Mouse (Mus musculus) frontal cortex, adult 2 months (tissue): ENCODE measurements at regions not wholly inside any gene's neighbourhood (a gene's known extent, or its start where the extent isn't known, plus 50 kb on each side); places are given as distances from the start of the nearest gene placed in this dataset.
A peak's percentile ranks its signal among the peaks of the same experiment; 100 is the strongest.
"Not testable (repeated sequence)": the region's sequence is repeated elsewhere in the genome, so short reads cannot be mapped to it uniquely, and the experiment has no call there.

ENCODE experiments used
- DNase-seq, 2 experiments: peaks; one replicate each; pipeline ENCODE4 v3.0.0; 2022; ENCODE audit warnings: low spot score in 1 of 2; ENCODE audit errors: extremely low spot score in 1 of 2

DNA sequence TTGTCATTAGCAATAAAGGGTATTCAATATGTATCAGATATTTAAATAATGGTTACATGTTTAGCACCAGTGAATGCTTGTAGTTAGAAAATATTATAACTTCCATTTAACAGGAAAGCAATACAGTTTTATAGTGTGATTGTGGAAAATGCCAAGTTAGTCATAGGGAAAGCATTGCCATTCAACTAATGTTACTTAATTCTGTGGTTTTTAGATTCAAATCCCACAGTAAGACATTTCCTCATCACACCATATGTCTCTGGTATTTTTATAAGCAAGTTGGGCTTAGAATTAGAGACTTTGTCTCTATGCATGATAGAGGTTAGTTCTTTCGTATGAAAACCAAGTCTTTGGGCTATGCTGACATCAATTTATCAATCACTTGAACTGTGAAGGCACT is 133.0 kb downstream of the Prr30 start:
- peak in 1 of 2 experiments; percentile 3 for DNase-seq

DNA sequence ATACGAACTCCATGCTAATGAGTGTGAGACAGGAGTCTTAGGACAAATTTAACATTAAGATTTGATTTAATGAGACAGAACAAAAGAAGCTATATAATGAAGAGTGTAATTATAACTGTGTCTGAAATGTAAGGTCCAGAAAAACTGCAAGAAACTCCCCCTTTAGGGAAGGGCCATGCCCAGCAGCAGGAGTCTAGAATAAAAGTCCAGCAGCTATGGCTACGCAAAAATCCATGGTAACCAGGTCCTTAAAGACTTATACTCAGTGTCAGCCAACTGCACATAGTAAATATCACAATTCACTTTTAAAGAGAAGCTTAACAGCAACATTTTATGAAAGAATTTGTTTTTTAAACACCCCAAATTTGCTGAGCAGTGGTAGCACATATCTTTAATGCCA is 143.3 kb downstream of the Prr30 start:
- no peak for DNase-seq

DNA sequence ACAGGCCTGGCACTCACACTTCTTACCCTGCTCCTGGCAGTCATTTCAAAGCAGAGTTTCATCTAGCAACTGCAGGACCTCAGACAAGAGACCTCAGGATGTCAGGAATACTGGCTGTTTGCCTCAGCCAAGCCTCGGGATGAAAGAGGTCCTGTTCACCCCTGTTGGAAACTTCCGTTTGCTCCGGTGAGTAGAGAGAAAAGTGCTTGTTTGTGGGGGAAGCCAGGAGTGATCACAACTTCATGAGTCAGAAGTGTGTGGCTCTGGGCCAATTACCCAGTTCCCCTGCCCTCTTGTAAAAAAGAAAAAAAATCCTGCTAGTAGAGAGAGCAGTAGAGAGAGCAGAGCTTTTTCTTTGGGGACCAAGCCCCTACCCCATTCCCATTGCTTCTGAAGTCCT is 144.2 kb downstream of the Prr30 start:
- peak in 1 of 2 experiments; percentile 26 for DNase-seq

DNA sequence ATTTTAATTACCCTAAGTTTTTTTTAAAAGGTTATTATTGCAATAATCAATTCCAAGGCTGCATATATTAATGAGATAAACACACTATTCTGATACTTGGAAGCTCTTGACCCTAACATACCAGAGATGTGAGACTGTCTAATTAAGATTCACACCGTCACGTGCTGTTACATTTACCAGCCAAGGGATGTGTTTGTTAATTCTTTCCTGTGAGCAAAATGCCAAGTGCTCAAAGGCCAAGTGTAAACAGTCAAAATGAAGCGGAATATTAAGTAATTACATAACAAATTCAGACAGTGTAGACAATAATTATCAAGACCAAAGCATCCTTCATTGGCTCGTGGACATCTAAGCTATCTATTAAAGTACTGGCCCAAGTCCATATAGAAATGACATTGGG is 145.3 kb downstream of the Prr30 start:
- DNase-seq = no peak

DNA sequence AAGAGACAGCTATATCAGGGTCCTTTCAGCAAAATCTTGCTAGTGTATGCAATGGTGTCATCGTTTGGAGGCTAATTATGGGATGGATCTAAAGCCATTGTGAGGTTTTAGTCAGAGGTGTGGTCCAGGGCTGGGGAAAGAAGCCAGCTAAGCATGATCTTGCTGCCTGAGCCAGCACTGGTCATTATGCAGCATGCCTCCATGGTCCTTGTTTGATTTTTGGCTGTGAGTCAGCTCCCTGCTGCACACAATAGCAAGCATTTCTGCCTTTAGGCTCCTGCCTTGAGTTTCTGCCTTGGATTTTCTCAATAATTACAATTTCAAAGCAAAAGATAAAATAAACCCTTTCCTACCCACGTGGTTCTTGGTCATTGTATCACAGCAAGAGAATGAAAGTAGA is 147.4 kb downstream of the Prr30 start:
- DNase-seq = no peak

DNA sequence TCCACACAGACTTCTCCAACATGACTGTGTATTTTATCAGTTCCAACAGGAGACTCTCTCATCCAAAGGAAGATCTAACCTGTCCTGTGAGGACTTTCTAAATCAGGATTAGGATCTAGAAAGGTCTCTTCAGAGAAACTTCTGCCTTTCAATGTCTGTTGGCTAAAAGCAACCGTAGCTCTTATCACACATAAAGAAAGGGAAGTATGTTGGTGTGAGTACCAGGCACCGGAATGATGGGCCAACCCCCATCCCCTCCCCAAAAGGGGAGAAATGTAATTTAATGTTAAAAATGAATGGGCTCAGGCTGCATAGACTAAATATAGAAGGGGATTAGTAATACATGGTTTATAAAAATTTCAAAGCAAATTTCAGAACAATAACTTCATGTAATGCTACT is 149.9 kb downstream of the Prr30 start:
- DNase-seq = no peak

DNA sequence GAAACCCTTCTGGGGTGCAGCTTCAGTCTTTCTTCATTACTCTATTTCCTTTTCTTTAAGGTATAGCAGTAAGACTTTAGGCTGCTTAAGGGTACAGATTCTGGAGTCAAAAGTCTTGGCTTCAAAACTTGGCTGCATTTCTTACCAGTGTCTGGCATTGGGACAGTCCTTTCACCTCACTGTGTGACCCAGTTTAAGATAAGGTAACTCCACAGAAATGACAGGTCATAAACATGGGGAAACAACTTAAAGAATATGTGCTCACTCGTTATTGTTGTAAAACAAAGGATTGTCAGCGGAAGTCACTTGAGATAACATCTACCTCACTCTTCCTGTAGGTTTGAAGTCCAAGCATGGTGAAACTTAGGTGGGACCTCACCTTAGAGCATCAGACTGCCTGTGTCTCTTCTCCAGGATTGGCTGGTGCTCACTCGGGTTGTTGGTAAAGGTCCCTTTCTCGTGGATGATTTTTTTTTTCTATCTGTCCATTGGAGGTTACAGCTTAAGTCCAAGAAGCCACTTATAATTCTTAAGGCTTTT is 150.4 kb downstream of the Prr30 start:
- DNase-seq = no peak

DNA sequence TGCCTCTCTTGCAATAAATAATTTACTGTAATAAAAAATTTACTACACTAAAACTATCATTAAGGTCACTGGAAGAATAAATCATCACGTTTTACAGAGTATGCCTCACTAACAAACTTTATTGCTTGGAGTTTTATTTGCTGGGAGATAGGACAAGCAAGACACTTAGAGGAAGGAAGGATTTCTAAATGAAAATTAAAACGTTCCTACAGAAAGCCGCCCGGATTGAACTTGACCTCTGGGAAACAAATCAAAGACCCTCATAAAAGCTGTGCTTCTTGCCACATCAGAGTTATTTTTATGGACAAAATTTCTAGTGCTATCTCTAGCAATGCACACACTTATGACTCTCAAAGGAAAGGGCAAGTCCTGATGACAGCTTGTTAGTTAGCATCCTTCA is 156.6 kb downstream of the Prr30 start:
- no peak for DNase-seq

DNA sequence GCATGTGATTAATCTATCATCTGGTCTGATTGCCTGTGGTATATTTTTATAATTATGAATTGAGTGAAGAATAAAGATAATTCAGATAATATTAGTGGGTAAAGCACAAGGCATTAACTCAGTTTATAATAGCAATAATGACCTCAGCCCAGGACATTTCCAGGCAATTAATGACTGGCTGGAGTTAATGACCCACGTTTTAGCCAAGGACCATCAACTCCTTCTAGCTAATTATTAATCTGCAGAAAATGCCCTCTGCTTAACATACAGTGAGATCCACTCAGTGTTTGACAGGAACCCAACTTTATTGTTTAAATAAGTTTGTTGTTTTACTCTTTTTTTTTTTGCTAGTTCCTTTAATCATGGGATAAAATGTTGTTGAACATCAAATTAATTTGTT is 199.1 kb downstream of the Prr30 start:
- DNase-seq = no peak

DNA sequence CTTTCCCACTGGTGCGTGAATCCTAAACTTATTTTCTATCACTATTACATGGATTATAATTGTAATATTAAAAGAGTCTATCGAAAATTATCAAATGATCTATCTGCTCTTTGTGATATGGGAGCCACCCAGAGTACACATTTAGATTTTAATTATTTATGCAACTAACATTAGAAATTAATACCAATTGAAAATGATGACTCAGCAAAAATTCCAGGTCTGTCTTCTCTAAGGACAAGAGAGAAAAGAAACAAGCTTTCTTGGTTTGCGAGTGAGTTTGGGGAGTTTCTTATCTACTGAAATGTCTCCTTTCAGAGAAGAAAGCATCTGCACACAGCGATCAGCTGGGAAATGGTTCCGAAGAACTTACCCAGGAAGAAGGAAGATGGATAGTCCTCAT is 219.4 kb downstream of the Prr30 start:
- no peak for DNase-seq

DNA sequence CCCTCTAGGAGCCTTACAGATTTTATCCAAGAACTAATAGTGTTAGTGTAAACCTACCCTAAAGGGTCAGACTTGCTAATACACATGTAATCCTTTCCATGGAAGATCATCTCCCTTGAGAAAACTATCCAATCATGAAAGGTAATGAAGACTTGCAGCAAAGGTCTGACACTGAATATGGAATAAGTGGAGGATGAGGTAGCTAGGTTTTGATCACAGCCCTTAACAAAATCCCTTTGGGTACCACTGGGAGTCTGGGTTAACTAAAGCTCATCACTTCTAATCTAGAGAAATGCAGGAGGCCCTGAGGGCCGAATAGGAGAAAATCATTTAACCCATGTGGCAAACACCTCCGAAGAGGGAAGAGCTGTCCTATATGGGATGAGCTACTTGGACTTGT is 221.6 kb downstream of the Prr30 start:
- DNase-seq = no peak

DNA sequence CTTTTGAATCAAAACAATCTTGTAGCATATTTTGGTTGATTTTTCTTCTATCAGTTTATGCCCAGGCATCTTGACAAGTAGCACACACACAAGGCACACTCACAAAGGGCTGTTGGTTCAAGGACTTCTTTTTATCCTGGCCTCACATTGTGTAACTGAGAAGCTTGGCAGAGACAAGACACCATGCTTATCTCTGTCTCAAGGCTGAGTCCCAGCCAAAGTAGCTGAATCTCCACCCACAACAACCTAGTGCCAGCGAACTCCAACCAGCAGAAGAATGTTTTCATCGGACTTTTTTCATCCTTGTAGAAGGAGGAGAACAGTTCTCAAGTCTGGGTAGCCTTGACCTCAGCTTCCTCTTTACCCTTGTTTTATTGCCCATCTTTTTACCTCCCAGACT is 229.2 kb downstream of the Prr30 start:
- DNase-seq = peak in 1 of 2 experiments; percentile 13

DNA sequence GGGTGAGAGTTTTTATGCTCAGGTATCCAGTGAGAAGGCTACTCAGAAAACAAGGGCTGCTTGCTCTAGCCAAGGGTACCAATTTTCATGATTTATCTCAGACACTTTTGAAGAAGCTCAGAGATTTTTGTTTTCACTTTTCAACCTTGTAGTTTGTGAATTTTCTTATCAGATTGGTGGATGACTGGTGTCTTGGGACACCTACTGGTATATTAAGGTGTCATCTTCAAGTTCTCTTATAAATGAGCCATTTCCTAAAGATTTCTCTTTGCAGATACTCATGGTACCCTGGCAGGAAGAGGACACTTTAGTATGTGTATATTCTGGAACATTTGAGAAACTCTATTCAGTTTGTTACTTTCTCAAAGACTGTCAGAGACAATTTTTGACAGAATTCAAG is 239.9 kb downstream of the Prr30 start:
- no peak for DNase-seq

DNA sequence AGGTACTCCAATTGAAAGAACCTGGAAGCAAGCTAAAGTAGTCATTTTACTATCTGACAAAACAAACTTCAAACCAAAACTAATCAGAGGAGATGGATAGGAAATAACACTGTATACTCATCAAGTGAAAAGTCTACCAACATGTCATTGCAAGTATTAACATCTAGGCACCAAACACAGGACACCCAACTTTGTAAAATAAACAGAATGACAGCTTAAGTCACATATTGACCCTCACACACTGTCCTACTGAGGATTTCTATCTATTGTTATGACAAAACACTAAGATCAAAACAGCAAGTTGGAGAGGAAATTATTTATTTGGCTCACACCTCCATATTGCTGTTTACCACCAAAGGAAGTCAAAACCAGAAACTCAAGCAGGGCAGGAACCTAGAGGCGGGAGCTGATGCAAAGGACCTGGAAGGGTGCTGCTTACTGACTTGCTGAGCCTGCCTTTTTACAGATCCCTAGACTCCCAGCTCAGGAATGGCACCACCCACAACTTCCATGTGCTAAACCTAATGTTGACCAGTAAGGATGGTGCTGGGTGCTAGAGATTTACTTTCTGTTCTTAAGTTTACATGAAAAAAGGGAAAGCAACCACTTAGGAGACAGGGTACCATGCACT is 244.2 kb downstream of the Prr30 start:
- DNase-seq = no peak

DNA sequence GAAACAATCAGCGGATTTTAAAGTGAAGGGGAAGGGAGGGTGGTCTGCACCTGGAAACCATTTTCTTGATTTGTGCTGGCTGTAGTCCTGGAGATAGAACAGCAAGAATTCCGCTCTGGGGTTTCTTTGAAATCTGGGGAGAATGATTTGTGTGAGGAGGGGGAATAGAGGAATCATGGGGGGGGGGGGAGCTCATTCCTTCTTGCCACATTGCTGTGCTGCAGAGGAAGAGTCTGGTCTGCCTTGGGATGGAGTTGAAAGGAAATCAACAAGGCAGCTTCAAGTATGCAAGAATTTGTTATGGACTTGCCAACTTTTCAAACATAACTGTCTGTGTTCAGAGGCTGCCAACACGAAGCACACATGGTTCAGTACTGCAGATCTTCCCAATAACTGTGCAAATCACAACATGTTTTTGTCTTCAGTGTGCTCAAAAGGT is 249.4 kb downstream of the Prr30 start:
- no peak for DNase-seq

DNA sequence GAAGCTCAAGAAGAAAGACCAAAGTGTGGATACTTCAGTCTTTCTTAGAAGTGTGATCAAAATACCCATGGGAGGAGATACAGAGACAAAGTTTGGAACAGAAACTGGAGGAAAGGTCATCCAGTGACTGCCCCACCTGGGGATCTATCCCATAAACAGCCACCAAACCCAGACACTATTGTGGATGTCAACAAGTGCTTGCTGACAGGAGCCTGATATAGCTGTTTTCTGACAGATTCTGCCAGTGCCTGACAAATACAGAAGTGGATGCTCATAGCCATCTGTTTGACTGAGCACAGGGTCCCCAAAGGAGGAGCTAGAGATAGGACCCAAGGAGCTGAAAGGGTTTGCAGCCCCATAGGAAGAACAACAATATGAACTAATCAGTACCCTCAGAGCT is 252.5 kb downstream of the Prr30 start:
- DNase-seq = not testable (repeated sequence)

DNA sequence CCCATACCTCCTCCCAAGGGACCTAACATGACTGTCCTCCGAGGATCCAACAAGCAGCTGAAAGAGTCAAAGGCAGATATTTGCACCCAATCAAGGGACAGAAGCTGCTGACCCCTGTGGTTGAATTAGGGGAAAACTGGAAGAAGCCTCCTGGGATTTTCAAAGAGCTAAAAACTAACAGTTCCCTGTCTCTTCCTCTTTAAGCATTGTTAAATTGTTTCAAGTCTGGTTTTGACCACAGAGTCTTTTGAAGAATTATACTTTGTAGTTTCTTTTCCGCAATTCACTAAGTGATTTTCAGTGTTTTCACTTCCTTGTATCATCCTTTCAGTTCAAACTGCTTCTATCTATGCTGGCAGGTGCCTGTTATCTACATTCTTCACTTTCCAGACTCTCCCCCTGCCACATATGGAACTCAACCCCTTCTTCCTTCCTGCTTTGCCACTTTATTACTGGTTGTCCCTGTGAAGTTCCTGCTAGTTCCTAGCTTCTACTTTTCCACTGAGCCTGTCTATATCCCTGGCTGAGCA is 262.7 kb downstream of the Prr30 start:
- no peak for DNase-seq

DNA sequence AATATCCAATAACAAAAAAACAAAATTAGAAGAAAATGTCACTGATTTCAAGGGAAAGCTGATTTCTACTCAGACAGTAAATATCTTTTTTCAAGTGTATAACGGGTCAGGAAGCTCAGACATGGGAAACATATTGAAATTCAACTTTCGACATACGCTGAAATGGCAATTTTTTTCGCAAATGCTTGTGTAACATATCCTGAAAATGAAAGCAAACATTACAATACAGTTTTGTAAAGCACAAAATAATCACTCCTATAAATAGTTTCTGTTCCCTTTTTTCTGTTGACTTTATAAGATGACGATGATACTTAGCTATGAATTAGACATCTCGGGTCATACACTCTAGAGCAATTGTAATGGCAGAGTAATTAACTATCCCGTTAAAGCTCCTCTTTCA is 265.6 kb downstream of the Prr30 start:
- no peak for DNase-seq

DNA sequence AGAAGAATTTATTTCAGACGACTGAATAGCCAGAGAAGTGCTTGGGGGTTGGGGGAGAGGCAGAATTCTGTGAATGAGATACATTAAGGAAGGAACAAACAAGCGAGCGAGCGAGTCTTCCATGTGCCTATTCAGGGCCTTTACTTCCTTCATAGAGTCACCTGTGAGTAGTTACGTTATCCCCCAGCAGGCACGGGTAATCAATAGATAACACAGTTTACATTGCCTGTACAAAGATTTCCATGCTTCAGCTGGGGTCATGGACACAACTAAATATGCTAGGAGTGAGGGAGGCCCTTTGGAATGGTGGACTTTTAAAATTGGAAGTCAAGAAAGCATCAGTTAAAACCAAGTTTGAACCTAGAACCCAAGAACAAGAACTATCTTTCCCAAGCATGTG is 275.2 kb downstream of the Prr30 start:
- no peak for DNase-seq

DNA sequence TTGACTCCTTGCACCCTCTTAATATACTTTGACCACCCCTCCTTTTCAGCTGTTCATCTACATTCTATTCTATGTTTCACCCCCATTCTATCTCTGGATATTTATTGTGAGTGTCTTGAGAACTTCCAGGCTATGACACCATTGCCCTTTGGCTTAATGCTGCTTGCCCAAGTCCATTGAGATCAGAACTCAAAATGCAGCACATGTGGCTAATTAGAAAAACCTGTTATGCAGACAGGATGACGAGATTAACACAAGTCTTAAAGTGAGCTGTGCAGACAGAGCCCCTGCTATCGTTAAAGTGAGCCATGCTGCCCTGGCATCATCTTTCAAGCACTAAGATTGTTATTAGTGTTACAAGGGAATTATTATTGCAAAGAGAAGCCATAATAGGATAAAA is 299.9 kb downstream of the Prr30 start:
- DNase-seq = no peak

DNA sequence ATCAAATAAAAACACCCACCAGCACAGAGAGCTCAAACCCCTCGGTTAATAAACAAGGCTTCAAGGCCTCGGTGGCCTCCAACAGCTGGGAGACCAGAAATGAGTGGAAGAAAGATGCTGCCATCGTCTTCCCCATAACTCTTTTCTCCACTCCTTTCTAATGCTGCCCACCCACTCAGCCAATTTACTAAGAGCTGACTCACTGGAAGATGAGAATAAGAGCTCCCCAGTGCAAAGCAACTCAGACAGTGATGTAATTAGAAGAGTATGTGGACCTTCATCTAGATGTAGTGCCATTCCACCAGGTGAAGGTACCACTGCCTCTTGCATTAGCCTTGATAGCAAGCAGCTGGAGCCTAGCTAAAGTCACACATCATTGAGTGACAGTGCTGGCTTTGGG is 301.1 kb downstream of the Prr30 start:
- peak in 1 of 2 experiments; percentile 13 for DNase-seq
